Mouse (Mus musculus): Measurements from ENCODE around the gene Sap30bp. TPM values are rescaled to one million over a fixed set of nuclear protein-coding genes. Genes with fewer than 3 reads are reported as not detected.

Gene Sap30bp
- total RNA-seq (2022): 10 to 100 TPM; 14.7 to 21.3 (median 16.2) TPM

GRCm38 (mm10) chr11:115933108-115933746 lies at the start of gene Sap30bp, which contains the start of gene Recql5:
Gene Sap30bp (plus strand): TSS chr11:115933282.
Gene Recql5 (minus strand): TSS chr11:115933477.
- DNase-seq (ENCODE audit: low spot score): peak; percentile 98

- no peak for DNase-seq (ENCODE audit: low spot score)
Observed at GRCm38 (mm10) chr11:115884361-115884760, 48.7 kb upstream of the Sap30bp start.

- no peak for DNase-seq (ENCODE audit: low spot score)
Observed at GRCm38 (mm10) chr11:115885281-115885680, 47.8 kb upstream of the Sap30bp start.

- DNase-seq (ENCODE audit: low spot score): no peak
Observed at GRCm38 (mm10) chr11:115886446-115886845, 46.6 kb upstream of the Sap30bp start.

GRCm38 (mm10) chr11:115888020-115888419 lies 45.1 kb upstream of the Sap30bp start:
- no peak for DNase-seq (ENCODE audit: low spot score)

GRCm38 (mm10) chr11:115889159-115889558 lies 43.9 kb upstream of the Sap30bp start:
- DNase-seq (ENCODE audit: low spot score): no peak

- no peak for DNase-seq (ENCODE audit: low spot score)
Observed at GRCm38 (mm10) chr11:115892213-115892612, 40.9 kb upstream of the Sap30bp start.

GRCm38 (mm10) chr11:115893071-115893470 lies 40.0 kb upstream of the Sap30bp start:
- no peak for DNase-seq (ENCODE audit: low spot score)

GRCm38 (mm10) chr11:115894755-115895520 lies 38.1 kb upstream of the Sap30bp start:
- no peak for DNase-seq (ENCODE audit: low spot score)

GRCm38 (mm10) chr11:115898446-115898845 lies 34.6 kb upstream of the Sap30bp start:
- no peak for DNase-seq (ENCODE audit: low spot score)

- DNase-seq (ENCODE audit: low spot score): no peak
Observed at GRCm38 (mm10) chr11:115898886-115899285, 34.2 kb upstream of the Sap30bp start.

- peak; percentile 69 for DNase-seq (ENCODE audit: low spot score)
Observed at GRCm38 (mm10) chr11:115899486-115900266, 33.4 kb upstream of the Sap30bp start, which contains the start of gene Smim5. Gene Smim5 (plus strand): TSS chr11:115899966.

GRCm38 (mm10) chr11:115900561-115901337 lies 32.3 kb upstream of the Sap30bp start:
- no peak for DNase-seq (ENCODE audit: low spot score)

- DNase-seq (ENCODE audit: low spot score): no peak
Observed at GRCm38 (mm10) chr11:115901338-115902161, 31.5 kb upstream of the Sap30bp start.

- peak; percentile 56 for DNase-seq (ENCODE audit: low spot score)
Observed at GRCm38 (mm10) chr11:115902177-115902576, 30.9 kb upstream of the Sap30bp start.

GRCm38 (mm10) chr11:115902831-115903230 lies 30.3 kb upstream of the Sap30bp start:
- DNase-seq (ENCODE audit: low spot score): peak; percentile 40

GRCm38 (mm10) chr11:115903384-115904230 lies 29.5 kb upstream of the Sap30bp start:
- peak; percentile 29 for DNase-seq (ENCODE audit: low spot score)

GRCm38 (mm10) chr11:115904231-115904955 lies 28.7 kb upstream of the Sap30bp start:
- no peak for DNase-seq (ENCODE audit: low spot score)
